Mouse (Mus musculus) inflammation-experienced regulatory T-cells, adult 16 weeks (primary cell): ENCODE results near the gene Adgra3. TPM values are rescaled to one million over a fixed set of nuclear protein-coding genes. Genes with fewer than 3 reads are reported as not detected.

Experiments
- polyA plus RNA-seq: library from polyadenylated mRNA; unstranded; fragments of 100-300 nt; shearing (Covaris generic); gene quantifications from one replicate; pipeline ENCODE4 v1.2.1, GENCODE M21; 2017

Gene Adgra3
- not detected for polyA plus RNA-seq

GRCm38 (mm10) chr5:50058421-50059286, at the start of gene Adgra3:
Adgra3 (minus strand) TSS chr5:50059006.

